9 mouse cellular contexts compared by ENCODE assay signal in the genomic region with DNA sequence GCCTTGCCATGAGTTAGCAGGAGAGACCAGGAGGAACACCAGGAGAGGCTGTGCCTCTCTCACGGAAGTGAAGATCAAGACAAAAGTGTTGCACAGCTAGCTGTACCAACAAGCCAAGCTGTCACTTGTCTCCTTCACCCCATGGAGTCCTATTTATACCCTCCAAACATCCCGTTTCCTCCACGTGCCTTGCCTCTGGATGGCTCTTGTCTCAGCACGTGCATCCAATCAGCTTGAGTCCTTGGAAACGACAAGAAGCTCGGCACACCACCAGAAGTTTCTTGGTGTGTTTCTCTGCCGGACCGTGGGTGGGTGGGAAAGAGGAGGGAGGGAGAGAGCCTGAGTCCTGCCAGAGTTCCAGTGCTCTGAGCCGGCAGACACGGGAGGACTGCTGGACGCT. TPM values are rescaled to one million over a fixed set of nuclear protein-coding genes. Genes with fewer than 3 reads are reported as not detected.
DNase-seq lines count a peak whose midpoint lies in the region; ATAC-seq and TF ChIP-seq lines count a peak whose summit lies in the region.
"Had no signal": no experiment of that assay in that cellular context is flagged by ENCODE, and none has a peak within 500 bp of the region (broad histone marks: within the 10 kb centered on the region; RNA-seq: fewer than 3 reads in every experiment).

No protein-coding gene starts in this region.

- no peaks in the 10 kb centered on the region for H3K27me3 ChIP-seq in MEL (ENCODE audit: control insufficient read depth in 1 of 2, insufficient read depth in 2 of 2, low read length in 2 of 2)
- no peaks in the 10 kb centered on the region for H3K27me3 ChIP-seq in liver, embryonic 16.5 days (ENCODE audit: control insufficient read depth, insufficient read depth, low read depth, low read length)
- H3K27me3 ChIP-seq: CH12.LX had no signal

- TF ChIP-seq RAD21 in MEL (IDR thresholded peaks at IDR 0.05; ENCODE audit: low read depth, low read length): no peak

- H3K9me3 ChIP-seq in MEL (replicated peaks; ENCODE audit: insufficient read depth, low read length): no peaks in the 10 kb centered on the region
- H3K9me3 ChIP-seq in liver, embryonic 16.5 days (replicated peaks; ENCODE audit: control insufficient read depth, low read length): no peaks in the 10 kb centered on the region

- peak overlapping the region; percentile 47 to 51 for H3K4me3 ChIP-seq in MEL (ENCODE audit: control insufficient read depth in 1 of 2, insufficient read depth in 1 of 2, low read depth in 2 of 2, low read length in 2 of 2)
- H3K4me3 ChIP-seq in liver, embryonic 16.5 days (ENCODE audit: low read depth, low read length): no peak overlapping the region

- H3K79me2 ChIP-seq in MEL (ENCODE audit: control insufficient read depth, insufficient read depth, low read length, poor library complexity): no peaks in the 10 kb centered on the region

- TF ChIP-seq POLR2A in MEL (IDR thresholded peaks at IDR 0.05; ENCODE audit: control insufficient read depth in 1 of 2, insufficient read depth in 1 of 2, low read depth in 1 of 2, low read length in 2 of 2, poor library complexity in 1 of 2): no peak

- H3K36me3 ChIP-seq in MEL (ENCODE audit: control insufficient read depth in 1 of 2, insufficient read depth in 2 of 2, low read length in 2 of 2): peaks cover 0 to 12% of the 10 kb centered on the region in 2 experiments; a peak in 2 of 4 replicates
- no peaks in the 10 kb centered on the region for H3K36me3 ChIP-seq in liver, embryonic 16.5 days (ENCODE audit: control insufficient read depth, insufficient read depth)

- TF ChIP-seq CTCF in MEL (IDR thresholded peaks at IDR 0.05 in 2 of 3, conservative IDR thresholded peaks at IDR 0.05 in 1 of 3; ENCODE audit: control insufficient read depth in 1 of 3, insufficient read depth in 1 of 3, low read depth in 2 of 3, low read length in 3 of 3, poor library complexity in 1 of 3, severe bottlenecking in 1 of 3): no peak

- intact Hi-C loops in gastrocnemius, postnatal 36 days (cut with DNase I): no loop called here
- intact Hi-C loops in heart, postnatal 10 days (cut with DNase I): no loop called here

- TF ChIP-seq EP300 in MEL (IDR thresholded peaks at IDR 0.05; ENCODE audit: low read depth in 1 of 2, low read length in 2 of 2): no peak

- H3K27ac ChIP-seq in MEL (ENCODE audit: control insufficient read depth, low read depth, low read length): peak overlapping the region; percentile 43
- no peak overlapping the region for H3K27ac ChIP-seq in liver, embryonic 16.5 days (ENCODE audit: low read length)

- 42% methylated on average over 11 of the region's 11 CpGs for WGBS in liver, embryonic 16.5 days (ENCODE audit: insufficient replicate concordance)

- peak; percentile 39 for DNase-seq in gastrocnemius, adult 18-20 months (ENCODE audit: low spot score)
- DNase-seq in gastrocnemius, postnatal 36 days: no peak
- peak; percentile 84 for DNase-seq in MEL (ENCODE audit: low read depth, low spot score)
- peak; percentile 79 to 86 for DNase-seq in heart, postnatal 10 days
- DNase-seq in spleen, postnatal 36 days (ENCODE audit: low spot score in 2 of 2): no peak

- no peak overlapping the region for H3K4me2 ChIP-seq in liver, embryonic 16.5 days (ENCODE audit: low read depth, low read length)

- peaks cover 9 to 13% of the 10 kb centered on the region in 2 experiments for H3K4me1 ChIP-seq in MEL (ENCODE audit: control insufficient read depth in 1 of 2, insufficient read depth in 2 of 2, low read length in 2 of 2)
- H3K4me1 ChIP-seq in liver, embryonic 16.5 days (ENCODE audit: control insufficient read depth, low read depth, low read length): peaks cover 20% of the 10 kb centered on the region

- H3K9ac ChIP-seq in MEL (ENCODE audit: control insufficient read depth, low read depth, low read length, poor library complexity, severe bottlenecking): peak overlapping the region; percentile 63
- H3K9ac ChIP-seq in liver, embryonic 16.5 days (ENCODE audit: low read depth, low read length): no peak overlapping the region

- ATAC-seq in liver, embryonic 16.5 days (ENCODE audit: low read depth): 0 out of 2 replicates have a peak, but pooled peaks have one; percentile 10
- no peak for ATAC-seq in erythroid progenitor cell, adult 5-6 weeks (replicated peaks; ENCODE audit: low FRiP score, poor library complexity, severe bottlenecking)
- ATAC-seq in erythroblast, adult 5-6 weeks (replicated peaks; ENCODE audit: low FRiP score, poor library complexity, severe bottlenecking): no peak

TF ChIP-seq in MEL, 35 proteins besides CTCF, POLR2A, EP300 and RAD21 (continues in another document):
- TF ChIP-seq POLR2AphosphoS5 (IDR thresholded peaks at IDR 0.05; ENCODE audit: borderline replicate concordance, low read depth, low read length): 0 out of 2 replicates have a peak, but pooled peaks have one; percentile 77
- no peak for TF ChIP-seq ZNF384 (IDR thresholded peaks at IDR 0.05; ENCODE audit: low read depth, low read length)
- TF ChIP-seq SIN3A (IDR thresholded peaks at IDR 0.05; ENCODE audit: low read length): peak; percentile 60; the same call in 1 of the 2 replicates
- TF ChIP-seq NRF1 (IDR thresholded peaks at IDR 0.05; ENCODE audit: insufficient read depth, low read depth, low read length, poor library complexity, severe bottlenecking): no peak
- TF ChIP-seq SMC3 (IDR thresholded peaks at IDR 0.05; ENCODE audit: low read depth, low read length): no peak
- TF ChIP-seq POLR2AphosphoS2 (IDR thresholded peaks at IDR 0.05; ENCODE audit: low read length): no peak
- TF ChIP-seq MAFK (IDR thresholded peaks at IDR 0.05; ENCODE audit: borderline replicate concordance, low read depth, low read length): no peak
- TF ChIP-seq TAL1 (IDR thresholded peaks at IDR 0.05; ENCODE audit: low read length): no peak
- no peak for TF ChIP-seq JUND (IDR thresholded peaks at IDR 0.05; ENCODE audit: low read depth, low read length)
- TF ChIP-seq ZKSCAN1 (IDR thresholded peaks at IDR 0.05; ENCODE audit: low read depth, low read length): no peak
- TF ChIP-seq GABPA (IDR thresholded peaks at IDR 0.05; ENCODE audit: low read depth, low read length): no peak
- no peak for TF ChIP-seq ELF1 (IDR thresholded peaks at IDR 0.05; ENCODE audit: low read depth, low read length)
- no peak for TF ChIP-seq CHD2 (IDR thresholded peaks at IDR 0.05; ENCODE audit: low read length)
- TF ChIP-seq ZC3H11A (IDR thresholded peaks at IDR 0.05; ENCODE audit: low read depth, low read length): no peak
- TF ChIP-seq ZMIZ1 (IDR thresholded peaks at IDR 0.05; ENCODE audit: low read depth, low read length): peak; percentile 60; the same call in 1 of the 2 replicates
- TF ChIP-seq MYB (IDR thresholded peaks at IDR 0.05; ENCODE audit: low read depth, low read length): no peak
- TF ChIP-seq RCOR1 (IDR thresholded peaks at IDR 0.05; ENCODE audit: low read depth, low read length): no peak
- TF ChIP-seq TBP (IDR thresholded peaks at IDR 0.05; ENCODE audit: low read depth, low read length): peak; percentile 79
- no peak for TF ChIP-seq HCFC1 (IDR thresholded peaks at IDR 0.05; ENCODE audit: low read depth, low read length)
- peak; percentile 85 for TF ChIP-seq USF1 (IDR thresholded peaks at IDR 0.05; ENCODE audit: low read depth, low read length)

RNA-seq across cellular contexts. Expression of gene Zfp687, which starts 9.3 kb away (rescaled TPM):
- total RNA-seq in gastrocnemius, adult 18-20 months (2021): 10 to 100 TPM; 13.2 to 14.9 TPM
- total RNA-seq in gastrocnemius, postnatal 36 days (2021): 10 to 100 TPM in 1 of 2 experiments, 1 to 10 TPM in 1; 9.5 to 11.7 TPM
- 14.5 and 16.2 TPM in 2 replicates for total RNA-seq in MEL (2012; rRNA removed)
- 10 to 100 TPM in 1 of 2 experiments, not detected in 1; 36.6 TPM for polyA plus RNA-seq in MEL (2012; ENCODE audit: insufficient read depth in 1 of 2, insufficient read length in 2 of 2, low read depth in 1 of 2, low replicate concordance in 2 of 2, missing spikeins in 1 of 2)
- 10 to 100 TPM; 20.3 to 24.3 TPM for total RNA-seq in heart, postnatal 10 days (2021)
- 6.2 and 6.8 TPM in 2 replicates for polyA plus RNA-seq in liver, embryonic 16.5 days (2015; fragmentation: Nextera tagmentation; extraction: Ambion mirVana)
- total RNA-seq in erythroid progenitor cell, adult 5-6 weeks (2015; ENCODE audit: low replicate concordance): 7.9 and 26.0 TPM in 2 replicates
- 6.6 and 8.1 TPM in 2 replicates for total RNA-seq in erythroid progenitor cell, adult 5-6 weeks (2017; ENCODE audit: low replicate concordance)
- total RNA-seq in erythroblast, adult 5-6 weeks (2015; ENCODE audit: low replicate concordance): 5.9 and 6.5 TPM in 2 replicates
- total RNA-seq in erythroblast, adult 5-6 weeks (2017; ENCODE audit: low replicate concordance): 4.3 and 6.4 TPM in 2 replicates

RNA-seq across cellular contexts. Expression of gene Psmd4, which starts 17.9 kb away (rescaled TPM):
- 100 to 1,000 TPM; 222 to 224 TPM for total RNA-seq in gastrocnemius, adult 18-20 months (2021)
- 100 to 1,000 TPM; 178 to 188 TPM for total RNA-seq in gastrocnemius, postnatal 36 days (2021)
- 631 and 709 TPM in 2 replicates for total RNA-seq in MEL (2012; rRNA removed)
- polyA plus RNA-seq in MEL (2012; ENCODE audit: insufficient read depth in 1 of 2, insufficient read length in 2 of 2, low read depth in 1 of 2, low replicate concordance in 2 of 2, missing spikeins in 1 of 2): 100 to 1,000 TPM in 1 of 2 experiments, not detected in 1; 816 TPM
- total RNA-seq in heart, postnatal 10 days (2021): 100 to 1,000 TPM; 140 to 142 TPM
- 146 and 154 TPM in 2 replicates for polyA plus RNA-seq in liver, embryonic 16.5 days (2015; fragmentation: Nextera tagmentation; extraction: Ambion mirVana)
- total RNA-seq in erythroid progenitor cell, adult 5-6 weeks (2015; ENCODE audit: low replicate concordance): 79.6 and 112 TPM in 2 replicates
- 111 and 160 TPM in 2 replicates for total RNA-seq in erythroid progenitor cell, adult 5-6 weeks (2017; ENCODE audit: low replicate concordance)
- 76.9 and 89.3 TPM in 2 replicates for total RNA-seq in erythroblast, adult 5-6 weeks (2015; ENCODE audit: low replicate concordance)
- total RNA-seq in erythroblast, adult 5-6 weeks (2017; ENCODE audit: low replicate concordance): 102 and 150 TPM in 2 replicates

RNA-seq across cellular contexts. Expression of gene Pi4kb, which starts 50.0 kb away (rescaled TPM):
- total RNA-seq in gastrocnemius, adult 18-20 months (2021): 10 to 100 TPM; 16.8 to 19.0 TPM
- total RNA-seq in gastrocnemius, postnatal 36 days (2021): 10 to 100 TPM; 18.6 to 19.6 TPM
- total RNA-seq in MEL (2012; rRNA removed): 45.0 and 45.1 TPM in 2 replicates
- polyA plus RNA-seq in MEL (2012; ENCODE audit: insufficient read depth in 1 of 2, insufficient read length in 2 of 2, low read depth in 1 of 2, low replicate concordance in 2 of 2, missing spikeins in 1 of 2): 10 to 100 TPM in 1 of 2 experiments, not detected in 1; 56.7 TPM
- total RNA-seq in heart, postnatal 10 days (2021): 10 to 100 TPM; 35.6 to 41.1 TPM
- polyA plus RNA-seq in liver, embryonic 16.5 days (2015; fragmentation: Nextera tagmentation; extraction: Ambion mirVana): 7.8 and 11.6 TPM in 2 replicates
- 12.2 and 26.7 TPM in 2 replicates for total RNA-seq in erythroid progenitor cell, adult 5-6 weeks (2015; ENCODE audit: low replicate concordance)
- total RNA-seq in erythroid progenitor cell, adult 5-6 weeks (2017; ENCODE audit: low replicate concordance): 9.5 and 26.1 TPM in 2 replicates
- 8.6 and 14.4 TPM in 2 replicates for total RNA-seq in erythroblast, adult 5-6 weeks (2015; ENCODE audit: low replicate concordance)
- 7.8 and 21.9 TPM in 2 replicates for total RNA-seq in erythroblast, adult 5-6 weeks (2017; ENCODE audit: low replicate concordance)

Comparison
In these comparisons a context has a peak if more than half of its experiments do, and no peak if none do; other contexts are left out.
1. DNase-seq: peak in gastrocnemius, adult 18-20 months (single experiment), MEL (single experiment) and heart, postnatal 10 days (2 of 2); none in gastrocnemius, postnatal 36 days (0 of 2) and spleen, postnatal 36 days (0 of 2).